Mouse (Mus musculus) ES-Bruce4 (cell line): ENCODE data around the gene Anapc13.

Experiments used
- CTCF ChIP-seq: IDR thresholded peaks from one replicate; pipeline ENCODE4 v1.8.1; 2011; ENCODE audit warnings: low read depth, low read length
- EP300 ChIP-seq: IDR thresholded peaks from 2 replicates; pipeline ENCODE4 v1.6.1; 2011; ENCODE audit warnings: low read depth, low read length; ENCODE audit not compliant: insufficient read depth

DNA sequence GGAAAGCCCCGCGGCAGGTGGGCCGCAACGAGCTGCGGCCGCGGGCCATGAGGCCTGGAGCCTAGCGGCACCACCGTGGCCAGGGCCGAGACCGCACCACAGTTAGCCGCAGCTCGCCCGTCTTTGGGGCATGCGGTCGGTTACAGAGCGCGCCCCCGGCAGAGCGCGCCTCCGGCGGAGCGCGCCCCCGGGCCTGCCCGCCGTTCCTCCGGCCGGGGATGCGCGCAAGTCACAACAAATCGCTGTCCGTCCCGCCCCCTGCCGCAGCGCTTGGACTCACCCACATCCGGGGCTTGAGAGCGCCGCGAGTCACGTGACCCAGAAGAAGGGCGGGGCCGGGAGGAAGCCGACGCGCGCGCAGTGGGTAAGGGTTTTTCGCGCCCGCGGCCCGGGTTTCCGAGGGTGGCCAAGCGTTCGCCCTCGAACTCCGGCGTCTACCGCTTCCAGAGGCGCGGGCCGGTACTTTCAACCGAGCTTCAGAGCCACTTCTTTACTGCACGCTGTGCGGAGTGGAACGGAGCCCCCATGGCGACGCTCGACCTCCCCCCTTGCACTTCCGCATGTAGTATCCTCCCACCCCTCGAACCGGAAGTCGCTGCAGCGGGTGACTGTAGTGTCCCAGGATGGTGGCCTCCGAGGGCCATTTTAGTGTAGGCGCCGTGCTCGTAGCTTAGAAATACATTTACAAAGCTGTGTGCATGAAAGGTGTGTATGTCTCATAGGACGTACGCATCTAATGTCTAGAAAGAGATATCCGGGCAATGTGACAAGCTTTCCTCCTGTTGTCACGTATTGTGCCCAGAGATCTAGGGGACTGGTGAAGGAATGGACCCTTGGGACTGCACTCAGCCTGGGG, at the start of gene Anapc13, which contains the start of gene Cep63:
- no peak for TF ChIP-seq CTCF
- peak; percentile 55; the same call in 1 of the 2 replicates for TF ChIP-seq EP300
